In the genomic region with DNA sequence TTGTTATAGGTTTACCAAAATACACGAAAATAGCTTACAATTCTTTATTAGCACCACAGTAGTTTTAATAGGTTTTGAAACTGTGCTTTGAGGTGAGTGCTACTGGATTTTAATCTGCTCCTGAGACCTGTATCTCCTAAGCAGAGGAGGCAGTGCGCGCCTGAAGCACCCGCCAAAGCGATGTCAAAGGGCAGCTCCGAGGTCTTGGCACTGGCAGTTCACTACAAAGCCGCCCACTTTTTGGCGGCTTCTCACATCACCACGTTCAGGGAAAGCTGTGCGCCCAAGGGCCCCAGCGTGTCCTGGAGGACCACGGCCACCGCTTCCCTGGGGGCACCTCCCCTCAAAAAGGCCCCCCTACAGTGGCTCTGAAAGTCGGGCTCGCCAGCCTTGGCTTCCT, we compare ENCODE assay signal across 14 mouse cellular contexts.
"Had no signal": no experiment of that assay in that cellular context is flagged by ENCODE, and none has a peak within 500 bp of the region (broad histone marks: within the 10 kb centered on the region; RNA-seq: fewer than 3 reads in every experiment).

No protein-coding gene starts in this region.

- DNase-seq: gastrocnemius, adult 2 months; gastrocnemius, postnatal 14 days; gastrocnemius, postnatal 36 days; heart, adult 11 months; heart, adult 2 months; heart, postnatal 14 days; heart, postnatal 36 days; kidney, adult 18-20 months; kidney, adult 8-10 months; kidney, postnatal 10 days; kidney, postnatal 25 days; kidney, postnatal 4 days; liver; liver, embryonic 13.5 days had no signal
